Mouse (Mus musculus): Measurements from ENCODE around the gene Cby3.
"Not testable (repeated sequence)": the region's sequence is repeated elsewhere in the genome, so short reads cannot be mapped to it uniquely, and the experiment has no call there.

Gene Cby3

GRCm38 (mm10) chr11:50354162-50354561 lies at the start of gene Cby3:
Gene Cby3 (plus strand): TSS chr11:50354462.
- no peak for DNase-seq

- no peak for DNase-seq
These were observed 41.5 kb upstream of the Cby3 start for GRCm38 (mm10) chr11:50312803-50313202.

GRCm38 (mm10) chr11:50319343-50319742 lies 34.9 kb upstream of the Cby3 start:
- DNase-seq, result peak; percentile 5

DNA sequence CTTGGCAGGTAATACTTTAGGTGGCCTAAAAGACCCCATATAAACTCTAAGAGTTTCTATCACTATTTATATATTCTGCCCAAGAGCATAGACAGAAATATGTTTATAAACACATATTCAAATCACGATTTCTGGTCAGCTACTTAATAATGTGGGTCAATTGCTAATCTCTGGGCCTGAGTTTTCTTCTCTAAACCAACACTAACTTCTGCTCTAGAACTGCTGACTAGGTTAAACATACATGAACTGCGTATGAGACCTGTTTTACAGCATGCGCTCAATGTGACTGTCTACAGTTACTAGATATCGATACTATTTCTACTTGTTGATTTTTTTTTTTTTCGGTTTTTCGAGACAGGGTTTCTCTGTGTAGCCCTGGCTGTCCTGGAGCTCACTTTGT lies 33.0 kb upstream of the Cby3 start:
- DNase-seq, result no peak

GRCm38 (mm10) chr11:50322345-50322744 lies 31.9 kb upstream of the Cby3 start:
- DNase-seq, result no peak

DNA sequence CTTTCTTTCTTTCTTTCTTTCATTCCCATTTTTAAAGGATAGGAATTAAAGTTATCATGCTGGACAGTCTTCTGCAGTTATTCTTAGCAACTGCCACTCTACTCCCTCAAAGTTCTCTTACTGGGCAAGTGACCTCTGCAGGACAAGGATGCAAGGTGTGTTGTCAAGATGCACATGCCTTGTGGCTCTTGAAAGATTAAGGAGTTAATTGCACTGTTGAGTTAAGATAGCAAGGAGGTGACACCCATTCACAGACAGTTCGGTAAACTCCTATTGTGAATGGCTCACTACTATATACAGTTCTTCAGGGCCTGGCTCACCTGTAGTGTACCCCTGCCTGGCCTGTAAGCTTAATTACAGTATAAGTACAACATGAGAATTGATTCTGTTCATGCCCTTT lies 30.4 kb upstream of the Cby3 start:
- no peak for DNase-seq

GRCm38 (mm10) chr11:50324751-50325471 lies 29.4 kb upstream of the Cby3 start:
- peak; percentile 42 for DNase-seq

DNA sequence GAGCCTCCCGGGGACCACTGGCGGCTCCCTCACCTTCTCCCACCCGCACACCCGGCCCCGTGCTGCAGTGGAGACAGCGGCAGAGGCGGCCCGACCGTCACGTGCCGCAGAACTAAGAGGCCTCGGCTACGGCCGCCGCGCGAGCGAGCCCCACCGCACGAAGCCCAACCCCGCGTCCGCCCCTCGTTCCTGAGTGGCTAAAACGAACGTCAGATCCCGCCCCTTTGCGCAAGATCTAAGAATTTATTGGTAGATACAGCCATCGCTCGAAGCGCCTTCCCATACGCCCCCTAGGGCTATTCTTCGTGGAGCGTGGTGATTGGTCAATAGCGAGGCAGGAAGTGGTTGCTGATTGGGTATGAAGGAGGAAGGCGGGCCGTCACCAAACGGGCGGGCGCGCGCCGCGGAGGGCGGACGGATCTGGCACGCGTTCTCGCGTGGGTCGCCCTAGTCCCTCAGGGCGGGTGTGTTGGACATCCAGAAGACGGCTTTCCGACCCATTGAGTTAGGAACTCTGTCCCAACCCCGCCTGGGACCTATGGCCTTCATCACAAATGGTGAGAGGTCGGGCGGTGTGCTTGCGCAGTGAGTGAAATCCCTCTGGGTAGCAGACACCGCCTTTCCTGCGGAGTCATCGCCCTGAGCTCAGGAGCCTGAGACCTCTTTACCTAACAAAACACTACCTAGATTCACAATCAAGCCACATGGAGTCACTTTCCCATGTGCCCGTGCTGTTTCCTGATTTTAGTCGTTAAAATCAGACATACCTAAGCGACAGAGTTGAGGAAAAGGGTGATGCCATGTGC lies 28.6 kb upstream of the Cby3 start, which contains the start of gene Canx:
Gene Canx (minus strand): TSS at position 178 of the 806 bp plus-strand sequence.
- peak; percentile 99 for DNase-seq

DNA sequence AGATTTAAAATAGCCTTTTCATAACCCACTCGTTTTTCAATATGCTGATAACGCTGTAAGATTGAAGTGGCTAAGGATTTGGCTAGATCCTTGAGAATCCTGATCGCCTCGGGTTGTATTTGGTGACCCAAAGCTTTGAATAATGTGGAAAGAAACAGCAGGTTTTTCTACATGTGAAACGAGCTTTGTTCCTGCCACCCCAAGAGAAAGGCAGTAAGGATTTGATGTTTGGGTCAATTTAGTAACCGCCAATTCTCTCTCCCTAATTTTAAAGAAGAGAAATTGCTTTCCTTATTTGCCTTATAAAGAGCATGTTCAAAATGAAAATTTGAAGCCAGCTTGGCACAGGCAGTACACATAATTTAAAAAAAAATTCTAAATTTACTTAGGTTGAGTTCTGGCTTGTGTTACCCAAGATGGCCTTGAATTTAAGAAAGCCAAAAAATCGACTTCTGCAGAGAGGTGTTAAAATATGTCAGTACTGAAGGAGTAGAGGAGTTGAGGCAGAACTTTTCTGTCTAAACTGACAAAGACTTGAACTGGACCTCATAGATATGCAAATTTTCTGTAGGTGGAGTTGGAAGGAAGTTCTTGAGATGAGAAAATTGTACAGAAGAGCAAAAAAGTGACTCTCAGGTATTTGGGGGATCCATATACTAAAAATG lies 27.8 kb upstream of the Cby3 start:
- DNase-seq, result no peak

DNA sequence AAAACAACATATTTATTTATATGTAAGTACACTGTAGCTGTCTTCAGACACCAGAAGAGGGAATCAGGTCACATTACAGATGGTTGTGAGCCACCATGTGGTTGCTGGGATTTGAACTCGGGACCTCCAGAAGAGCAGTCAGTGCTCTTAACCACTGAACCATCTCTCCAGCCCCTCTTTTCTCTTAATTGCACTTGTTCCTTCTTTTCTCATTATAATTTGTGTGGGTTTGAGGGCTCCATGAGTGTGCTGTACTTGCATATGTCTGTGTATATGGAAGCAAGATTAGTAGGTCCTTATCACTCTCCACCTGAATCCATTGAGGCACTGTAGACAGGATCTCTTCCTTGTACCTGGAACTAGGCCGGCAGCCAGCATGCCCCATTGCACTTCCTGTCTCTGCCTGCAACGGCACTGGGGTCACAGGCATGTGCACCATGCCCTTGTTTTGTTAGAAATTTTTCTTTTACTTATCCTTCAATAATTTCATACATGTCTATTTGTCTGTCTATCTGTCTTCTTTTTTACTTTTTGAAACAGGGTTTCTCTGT lies 26.1 kb upstream of the Cby3 start:
- DNase-seq, result no peak

- no peak for DNase-seq
These were observed 24.9 kb upstream of the Cby3 start for GRCm38 (mm10) chr11:50329378-50329777.

- DNase-seq, result no peak
These were observed 21.1 kb upstream of the Cby3 start for GRCm38 (mm10) chr11:50333181-50333580.

GRCm38 (mm10) chr11:50336126-50336525 lies 18.1 kb upstream of the Cby3 start:
- no peak for DNase-seq

DNA sequence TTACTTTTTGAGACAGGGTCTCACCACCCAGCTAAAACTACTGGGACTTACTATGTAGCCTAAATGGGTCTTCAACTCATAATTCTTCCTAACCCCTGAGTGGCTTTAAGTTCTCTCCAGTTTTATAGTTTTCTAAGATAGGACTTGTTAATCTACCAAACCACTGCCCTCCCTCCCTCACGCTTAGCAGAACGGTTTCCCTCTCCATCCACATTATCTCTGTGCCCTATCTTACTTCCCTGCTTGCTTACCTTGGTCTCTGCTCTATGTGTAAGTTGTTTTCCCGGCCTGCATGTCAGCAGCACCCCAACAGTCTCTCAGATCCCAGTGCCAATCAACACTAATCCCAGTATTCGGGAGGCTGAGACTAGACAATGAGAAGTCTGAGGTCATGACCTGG lies 17.4 kb upstream of the Cby3 start:
- DNase-seq, result no peak

GRCm38 (mm10) chr11:50345486-50345885 lies 8.8 kb upstream of the Cby3 start:
- no peak for DNase-seq

DNA sequence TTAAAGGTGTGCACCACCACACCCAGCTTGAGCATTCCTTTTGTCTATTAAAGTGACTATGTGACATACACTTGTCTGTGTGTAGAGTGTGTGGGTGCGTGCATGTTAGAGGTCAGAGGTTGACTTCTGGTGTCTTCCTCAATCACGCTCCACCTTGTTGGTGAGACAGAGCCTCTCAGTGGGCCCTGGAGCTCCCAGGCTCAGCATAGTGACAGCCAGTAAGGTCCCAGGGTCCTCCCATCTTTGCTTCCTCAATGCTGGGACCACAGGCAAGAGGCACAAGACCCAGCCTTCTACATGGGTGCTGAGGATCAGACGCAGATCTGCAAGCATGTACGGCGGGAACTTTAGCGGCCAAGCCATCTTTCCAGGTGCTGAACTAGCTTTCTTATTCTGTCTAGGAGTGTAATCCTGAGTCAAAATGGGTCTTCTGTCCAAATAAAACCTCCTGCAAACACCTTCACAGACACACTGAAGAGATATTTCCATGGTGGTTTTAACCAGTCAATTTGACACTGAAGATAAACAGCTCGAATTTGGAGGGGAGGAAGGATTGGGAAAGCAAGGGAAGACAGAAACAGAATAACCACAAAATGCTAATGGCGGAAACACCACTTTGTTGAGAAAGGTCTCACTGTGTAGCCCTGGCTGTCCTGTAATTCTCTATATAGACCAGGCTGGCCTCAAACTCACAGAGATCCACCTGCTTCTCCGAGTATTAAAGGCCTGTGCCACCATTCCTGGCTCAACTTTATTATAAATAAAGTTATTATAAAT lies 7.8 kb upstream of the Cby3 start:
- no peak for DNase-seq

- DNase-seq, result no peak
These were observed 2.1 kb upstream of the Cby3 start for GRCm38 (mm10) chr11:50352177-50352576.

DNA sequence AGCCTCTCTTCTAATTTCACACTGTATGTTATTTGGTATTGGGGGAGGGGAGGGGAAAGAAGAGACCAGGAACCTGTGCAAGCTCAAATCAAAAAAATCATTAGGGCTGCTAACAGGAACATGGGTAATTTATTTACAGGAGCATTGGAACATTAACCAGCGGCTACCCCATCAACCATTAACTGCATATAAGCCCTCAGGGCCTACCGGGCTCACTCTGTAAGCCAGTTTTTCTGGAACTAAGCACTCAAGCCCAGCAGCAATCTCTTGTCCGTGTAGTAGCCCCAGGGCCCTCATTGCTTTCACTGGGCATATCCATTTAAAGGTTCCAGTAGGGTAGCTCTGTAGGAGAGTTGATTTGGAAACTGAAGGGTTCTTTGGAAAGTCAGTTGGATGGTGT lies 589 bp downstream of the Cby3 start:
- no peak for DNase-seq

DNA sequence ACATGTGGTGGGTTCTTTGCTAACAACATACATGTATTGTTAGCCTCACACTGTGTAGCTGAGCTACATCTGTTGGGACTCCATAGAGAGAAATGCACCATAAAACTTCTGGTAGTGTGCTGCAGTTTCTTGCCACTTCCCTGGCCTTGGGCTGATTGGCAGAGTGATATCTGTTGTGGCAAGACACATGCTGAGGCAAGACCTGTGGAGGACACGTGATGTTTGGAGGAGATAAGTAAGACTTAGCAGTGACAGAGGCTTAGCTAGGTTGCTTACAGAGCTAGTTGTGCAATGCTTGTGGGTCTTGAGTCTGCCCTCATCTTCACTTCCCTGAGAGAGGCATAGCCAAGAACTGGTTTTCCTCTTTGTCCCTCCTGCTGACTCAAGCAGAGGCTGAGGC lies 1.1 kb downstream of the Cby3 start:
- peak; percentile 19 for DNase-seq

- DNase-seq, result peak; percentile 72
These were observed 4.9 kb downstream of the Cby3 start for GRCm38 (mm10) chr11:50358950-50359861.

DNA sequence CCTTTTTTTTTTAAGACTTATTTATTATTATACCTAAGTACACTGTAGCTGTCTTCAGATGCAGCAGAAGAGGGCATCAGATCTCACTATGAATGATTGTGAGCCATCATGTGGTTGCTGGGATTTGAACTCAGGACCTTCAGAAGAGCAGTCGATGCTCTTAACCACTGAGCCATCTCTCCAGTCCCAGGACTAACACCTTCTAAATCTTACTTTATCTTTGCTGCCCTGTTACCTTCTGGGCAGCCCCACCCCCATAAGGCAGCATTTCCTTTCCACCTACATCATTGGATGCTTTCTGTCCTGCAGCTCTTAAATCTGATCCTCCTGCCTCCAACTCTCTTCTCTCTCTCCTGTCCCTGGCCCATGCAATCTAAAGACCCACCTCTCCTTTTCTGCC lies 7.0 kb downstream of the Cby3 start:
- DNase-seq, result not testable (repeated sequence)

Data from lung, postnatal 36 days (tissue).